ENCODE assay signal across 15 mouse cellular contexts in the genomic region with DNA sequence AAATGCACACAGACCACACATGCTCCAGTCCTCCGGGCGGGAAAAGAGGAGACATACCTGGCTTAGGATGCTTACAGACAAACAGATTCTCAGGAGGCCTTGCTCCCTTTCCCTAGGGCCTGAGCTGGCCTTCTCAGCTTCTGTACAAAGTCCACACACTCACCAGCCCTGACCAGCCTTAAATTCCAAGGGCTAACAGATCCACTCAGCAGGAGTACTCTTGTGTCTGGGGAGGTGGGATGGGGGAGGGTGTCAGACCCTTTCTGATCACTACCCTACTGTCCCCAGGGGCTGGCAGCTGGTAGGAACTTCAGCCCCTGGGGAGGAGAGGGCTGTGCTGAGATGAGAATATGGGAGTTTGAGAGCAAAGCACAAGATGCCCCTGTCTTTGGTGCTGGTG. TPM values are rescaled to one million over a fixed set of nuclear protein-coding genes. Genes with fewer than 3 reads are reported as not detected.
DNase-seq lines count a peak whose midpoint lies in the region; ATAC-seq lines count a peak whose summit lies in the region.
"Had no signal": no experiment of that assay in that cellular context is flagged by ENCODE, and none has a peak within 500 bp of the region (broad histone marks: within the 10 kb centered on the region; RNA-seq: fewer than 3 reads in every experiment).

No protein-coding gene starts in this region.

- WGBS in heart, embryonic 10.5 days: 70% methylated on average over 2 of the region's 2 CpGs
- 60% methylated on average over 2 of the region's 2 CpGs for WGBS in intestine, embryonic 14.5 days
- WGBS in kidney, embryonic 14.5 days: 83% methylated on average over 2 of the region's 2 CpGs
- WGBS in stomach, embryonic 14.5 days: 73% methylated on average over 2 of the region's 2 CpGs

- H3K27me3 ChIP-seq in heart, embryonic 10.5 days (ENCODE audit: insufficient read depth, poor library complexity, severe bottlenecking): peaks cover 26% of the 10 kb centered on the region
- H3K27me3 ChIP-seq in intestine, embryonic 14.5 days (replicated peaks; ENCODE audit: control insufficient read depth, insufficient read depth, low read length): peaks cover 8% of the 10 kb centered on the region; the same call in 1 of the 2 replicates
- 0 out of 2 replicates have a peak, but pooled peaks cover 3% of the 10 kb centered on the region for H3K27me3 ChIP-seq in kidney, embryonic 14.5 days (ENCODE audit: control insufficient read depth, insufficient read depth, low read length)
- no peaks in the 10 kb centered on the region for H3K27me3 ChIP-seq in stomach, embryonic 14.5 days (ENCODE audit: control insufficient read depth, insufficient read depth, low read length)

- no peaks in the 10 kb centered on the region for H3K36me3 ChIP-seq in heart, embryonic 10.5 days
- H3K36me3 ChIP-seq in intestine, embryonic 14.5 days (ENCODE audit: control insufficient read depth, insufficient read depth, low read length): no peaks in the 10 kb centered on the region
- H3K36me3 ChIP-seq in kidney, embryonic 14.5 days (ENCODE audit: control insufficient read depth, insufficient read depth, low read length): no peaks in the 10 kb centered on the region
- no peaks in the 10 kb centered on the region for H3K36me3 ChIP-seq in stomach, embryonic 14.5 days (ENCODE audit: control insufficient read depth, insufficient read depth, low read length)
- H3K36me3 ChIP-seq: hindbrain, embryonic 10.5 days; liver, embryonic 13.5 days; midbrain, embryonic 13.5 days had no signal

- ATAC-seq in intestine, embryonic 14.5 days (replicated peaks; ENCODE audit: low FRiP score, low TSS enrichment, low read depth): no peak
- ATAC-seq in kidney, embryonic 14.5 days (ENCODE audit: low FRiP score, low TSS enrichment): no peak
- no peak for ATAC-seq in stomach, embryonic 14.5 days (ENCODE audit: insufficient number of reproducible peaks, insufficient read depth, low FRiP score, low read depth)
- ATAC-seq: forebrain, postnatal 0 days; midbrain, embryonic 13.5 days had no signal

- no peak overlapping the region for H3K4me3 ChIP-seq in heart, embryonic 10.5 days
- H3K4me3 ChIP-seq in intestine, embryonic 14.5 days (ENCODE audit: low read depth, low read length): no peak overlapping the region
- no peak overlapping the region for H3K4me3 ChIP-seq in kidney, embryonic 14.5 days (ENCODE audit: low read length)
- H3K4me3 ChIP-seq in stomach, embryonic 14.5 days (ENCODE audit: low read depth, low read length): no peak overlapping the region
- H3K4me3 ChIP-seq: hindbrain, embryonic 10.5 days; liver, embryonic 13.5 days; midbrain, embryonic 13.5 days had no signal

- H3K9ac ChIP-seq in intestine, embryonic 14.5 days (ENCODE audit: low read length): no peak overlapping the region
- 0 out of 2 replicates have a peak overlapping the region, but pooled peaks have one; percentile 18 for H3K9ac ChIP-seq in kidney, embryonic 14.5 days (ENCODE audit: low read depth, low read length)
- H3K9ac ChIP-seq in stomach, embryonic 14.5 days (replicated peaks; ENCODE audit: low read depth, low read length): no peak overlapping the region
- H3K9ac ChIP-seq: forebrain, postnatal 0 days; liver, embryonic 13.5 days; midbrain, embryonic 13.5 days had no signal

- H3K4me1 ChIP-seq in heart, embryonic 10.5 days: peaks cover 50% of the 10 kb centered on the region
- H3K4me1 ChIP-seq in intestine, embryonic 14.5 days (replicated peaks; ENCODE audit: control insufficient read depth, insufficient read depth, low read length): peaks cover 23% of the 10 kb centered on the region
- H3K4me1 ChIP-seq in kidney, embryonic 14.5 days (ENCODE audit: control insufficient read depth, insufficient read depth, low read length): peaks cover 10% of the 10 kb centered on the region; the same call in 1 of the 2 replicates
- no peaks in the 10 kb centered on the region for H3K4me1 ChIP-seq in stomach, embryonic 14.5 days (ENCODE audit: control insufficient read depth, insufficient read depth, low read length)
- H3K4me1 ChIP-seq: midbrain, embryonic 13.5 days had no signal

- H3K9me3 ChIP-seq in heart, embryonic 10.5 days: no peaks in the 10 kb centered on the region
- no peaks in the 10 kb centered on the region for H3K9me3 ChIP-seq in intestine, embryonic 14.5 days (ENCODE audit: control insufficient read depth, low read length)
- no peaks in the 10 kb centered on the region for H3K9me3 ChIP-seq in kidney, embryonic 14.5 days (ENCODE audit: control insufficient read depth, low read length)
- no peaks in the 10 kb centered on the region for H3K9me3 ChIP-seq in stomach, embryonic 14.5 days (ENCODE audit: control insufficient read depth, low read depth, low read length)
- H3K9me3 ChIP-seq: hindbrain, embryonic 10.5 days; liver, embryonic 13.5 days; midbrain, embryonic 13.5 days had no signal

- peak overlapping the region; percentile 28 for H3K4me2 ChIP-seq in intestine, embryonic 14.5 days (ENCODE audit: low read length)
- H3K4me2 ChIP-seq in kidney, embryonic 14.5 days (replicated peaks; ENCODE audit: low read depth, low read length): 0 out of 2 replicates have a peak overlapping the region, but pooled peaks have one; percentile 22
- no peak overlapping the region for H3K4me2 ChIP-seq in stomach, embryonic 14.5 days (replicated peaks; ENCODE audit: low read depth, low read length)
- H3K4me2 ChIP-seq: liver, embryonic 13.5 days; midbrain, embryonic 13.5 days had no signal

- DNase-seq in heart, embryonic 10.5 days (ENCODE audit: low spot score): no peak
- DNase-seq in heart, adult 9 months (ENCODE audit: low spot score in 2 of 2): no peak
- no peak for DNase-seq in intestine, embryonic 14.5 days (ENCODE audit: low spot score)
- no peak for DNase-seq in adrenal gland, postnatal 10 days
- DNase-seq in layer of hippocampus, adult 9-11 months: no peak
- no peak for DNase-seq in gastrocnemius, postnatal 25 days
- DNase-seq: cerebellum, postnatal 25 days; forebrain, postnatal 0 days; liver, embryonic 13.5 days; right cerebral cortex, postnatal 25 days had no signal

- peak overlapping the region; percentile 69; the same call in 1 of the 2 replicates for H3K27ac ChIP-seq in heart, embryonic 10.5 days
- no peak overlapping the region for H3K27ac ChIP-seq in intestine, embryonic 14.5 days (ENCODE audit: low read depth)
- H3K27ac ChIP-seq in kidney, embryonic 14.5 days (ENCODE audit: low read depth, low read length): peak overlapping the region; percentile 48
- 0 out of 2 replicates have a peak overlapping the region, but pooled peaks have one; percentile 15 for H3K27ac ChIP-seq in stomach, embryonic 14.5 days (ENCODE audit: low read length)
- H3K27ac ChIP-seq: hindbrain, embryonic 10.5 days; liver, embryonic 13.5 days; midbrain, embryonic 13.5 days had no signal

RNA-seq across cellular contexts. Expression of gene Sh3tc1, which starts 0.8 kb away (rescaled TPM):
- 7.8 and 13.1 TPM in 2 replicates for polyA plus RNA-seq in heart, embryonic 10.5 days (2016; fragmentation: Nextera tagmentation; extraction: Ambion mirVana)
- polyA plus RNA-seq in intestine, embryonic 14.5 days (2014; fragmentation: Nextera tagmentation; extraction: Ambion mirVana): 7.9 and 10.1 TPM in 2 replicates
- polyA plus RNA-seq in kidney, embryonic 14.5 days (2014; fragmentation: Nextera tagmentation; extraction: Ambion mirVana): 4.2 and 11.3 TPM in 2 replicates
- 2.9 and 3.2 TPM in 2 replicates for polyA plus RNA-seq in stomach, embryonic 14.5 days (2014; fragmentation: Nextera tagmentation; extraction: Ambion mirVana)
- 10 to 100 TPM in 1 of 2 experiments, 1 to 10 TPM in 1; 9.5 to 17.6 TPM for total RNA-seq in adrenal gland, postnatal 10 days (2021)
- 1 to 10 TPM; 1.8 to 2.1 TPM for total RNA-seq in gastrocnemius, postnatal 25 days (2021)

RNA-seq across cellular contexts. Expression of gene Ablim2, which starts 18.7 kb away (rescaled TPM):
- 1.7 and 2.6 TPM in 2 replicates for polyA plus RNA-seq in heart, embryonic 10.5 days (2016; fragmentation: Nextera tagmentation; extraction: Ambion mirVana)
- polyA plus RNA-seq in intestine, embryonic 14.5 days (2014; fragmentation: Nextera tagmentation; extraction: Ambion mirVana): 3.1 and 4.4 TPM in 2 replicates
- polyA plus RNA-seq in kidney, embryonic 14.5 days (2014; fragmentation: Nextera tagmentation; extraction: Ambion mirVana): 0.30 and 2.5 TPM in 2 replicates
- 1.3 and 3.2 TPM in 2 replicates for polyA plus RNA-seq in stomach, embryonic 14.5 days (2014; fragmentation: Nextera tagmentation; extraction: Ambion mirVana)
- 1 to 10 TPM; 4.0 to 8.9 TPM for total RNA-seq in adrenal gland, postnatal 10 days (2021)
- total RNA-seq in gastrocnemius, postnatal 25 days (2021): 10 to 100 TPM; 33.4 to 42.7 TPM

RNA-seq across cellular contexts. Expression of gene Htra3, which starts 59.4 kb away (rescaled TPM):
- 4.6 and 7.2 TPM in 2 replicates for polyA plus RNA-seq in heart, embryonic 10.5 days (2016; fragmentation: Nextera tagmentation; extraction: Ambion mirVana)
- polyA plus RNA-seq in intestine, embryonic 14.5 days (2014; fragmentation: Nextera tagmentation; extraction: Ambion mirVana): 39.1 and 47.9 TPM in 2 replicates
- 7.0 and 8.6 TPM in 2 replicates for polyA plus RNA-seq in kidney, embryonic 14.5 days (2014; fragmentation: Nextera tagmentation; extraction: Ambion mirVana)
- 52.2 and 54.7 TPM in 2 replicates for polyA plus RNA-seq in stomach, embryonic 14.5 days (2014; fragmentation: Nextera tagmentation; extraction: Ambion mirVana)
- 10 to 100 TPM; 51.0 to 61.0 TPM for total RNA-seq in adrenal gland, postnatal 10 days (2021)
- 10 to 100 TPM; 37.4 to 46.7 TPM for total RNA-seq in gastrocnemius, postnatal 25 days (2021)
- total RNA-seq: CH12.LX had no signal
